Mouse (Mus musculus) thymus, adult 2 months (tissue): ENCODE data around the gene Chmp6. TPM values are rescaled to one million over a fixed set of nuclear protein-coding genes. Genes with fewer than 3 reads are reported as not detected.

Source experiments
- DNase-seq: peaks from one replicate; pipeline ENCODE4 v3.0.0; 2021
- H3K27ac ChIP-seq: fragments of 200-500 bp; 2 replicates; pipeline ENCODE4 v1.5.1; 2012; ENCODE audit warnings: low read length, control low read depth; ENCODE audit not compliant: control insufficient read depth, insufficient read depth
- H3K27me3 ChIP-seq: fragments of 200-500 bp; 2 replicates; pipeline ENCODE4 v1.6.1; 2012; ENCODE audit warnings: mild to moderate bottlenecking, low read length, moderate library complexity, mixed read lengths; ENCODE audit not compliant: control insufficient read depth, insufficient read depth
- H3K36me3 ChIP-seq: fragments of 200-500 bp; 2 replicates; pipeline ENCODE4 v1.6.1; 2012; ENCODE audit warnings: mild to moderate bottlenecking, low read length, moderate library complexity; ENCODE audit not compliant: control insufficient read depth, insufficient read depth
- H3K4me1 ChIP-seq: fragments of 200-500 bp; replicated peaks from 2 replicates; pipeline ENCODE4 v1.6.1; 2012; ENCODE audit warnings: low read length; ENCODE audit not compliant: control insufficient read depth, insufficient read depth
- H3K4me3 ChIP-seq: fragments of 200-500 bp; 2 replicates; pipeline ENCODE4 v1.5.1; 2012; ENCODE audit warnings: mild to moderate bottlenecking, low read length, control low read depth, moderate library complexity; ENCODE audit not compliant: control insufficient read depth, insufficient read depth
- CTCF ChIP-seq: fragments of 200-500 bp; IDR thresholded peaks from 2 replicates; pipeline ENCODE4 v1.5.1; 2012; ENCODE audit warnings: mild to moderate bottlenecking, control low read depth, low read length, moderate library complexity, borderline replicate concordance; ENCODE audit not compliant: control insufficient read depth, poor library complexity, insufficient read depth; ENCODE audit errors: extremely low read depth
- POLR2A ChIP-seq: fragments of 200-500 bp; IDR thresholded peaks from 2 replicates; pipeline ENCODE4 v1.6.1; 2012; ENCODE audit warnings: mild to moderate bottlenecking, low read length, control low read depth, moderate library complexity; ENCODE audit not compliant: control insufficient read depth, poor library complexity, insufficient read depth; ENCODE audit errors: extremely low read depth
- WGBS: fragments of 180-500 bp; shearing (Covaris S2); methylation state at CpG from one replicate; pipeline ENCODE4 v1.1.7; 2018; 5-methylcytosine and 5-hydroxymethylcytosine counted together
- polyA plus RNA-seq: library from polyadenylated mRNA; depleted of rRNA; stranded (reverse); fragments of >200 nt; gene quantifications from 2 replicates; pipeline ENCODE4 v1.2.3, GENCODE M21; 2012

Gene Chmp6
- polyA plus RNA-seq, 1 experiment: 59.2 TPM

DNA sequence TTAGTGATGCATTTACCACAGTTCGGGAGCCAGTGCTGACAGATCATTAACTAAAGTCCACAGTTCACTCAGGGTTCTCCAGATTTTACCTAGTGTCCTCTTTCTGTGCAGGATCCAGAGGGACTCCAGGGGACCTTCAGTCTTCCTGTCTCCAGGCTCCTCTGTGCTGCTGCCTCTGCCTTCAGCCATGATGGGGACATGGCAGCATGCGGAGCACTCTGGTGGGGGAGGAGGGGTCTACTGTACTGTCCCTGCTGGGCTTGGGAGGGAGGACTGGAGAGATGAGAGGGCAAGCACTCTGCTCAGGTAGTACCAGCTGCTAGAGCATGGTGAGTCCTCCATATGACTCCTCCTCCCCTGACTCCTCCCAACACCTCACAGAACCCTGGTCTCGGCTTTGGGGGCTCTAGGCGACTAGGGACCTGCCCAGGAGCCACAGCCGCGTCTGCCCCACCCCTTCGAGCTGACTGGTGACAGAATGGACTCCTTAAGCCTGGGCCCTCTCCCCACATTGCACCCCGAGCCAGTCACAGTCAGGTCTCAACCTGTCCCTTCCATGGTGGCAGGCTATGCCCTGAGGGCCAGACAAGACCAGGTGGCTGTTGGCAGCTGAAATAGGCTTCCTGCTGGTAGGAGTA is 26.0 kb downstream of the Chmp6 start:
- Histone ChIP-seq H3K4me1 (peaks cover 52% of the 10 kb centered on the region), H3K36me3 (no peaks in the 10 kb centered on the region), H3K4me3 (no peak overlapping the region), H3K27me3 (no peaks in the 10 kb centered on the region), H3K27ac (no peak overlapping the region)
- DNase-seq: no peak
- no peak for TF ChIP-seq CTCF
- TF ChIP-seq POLR2A: no peak
- WGBS: 59% methylated on average over 8 of the region's 8 CpGs

DNA sequence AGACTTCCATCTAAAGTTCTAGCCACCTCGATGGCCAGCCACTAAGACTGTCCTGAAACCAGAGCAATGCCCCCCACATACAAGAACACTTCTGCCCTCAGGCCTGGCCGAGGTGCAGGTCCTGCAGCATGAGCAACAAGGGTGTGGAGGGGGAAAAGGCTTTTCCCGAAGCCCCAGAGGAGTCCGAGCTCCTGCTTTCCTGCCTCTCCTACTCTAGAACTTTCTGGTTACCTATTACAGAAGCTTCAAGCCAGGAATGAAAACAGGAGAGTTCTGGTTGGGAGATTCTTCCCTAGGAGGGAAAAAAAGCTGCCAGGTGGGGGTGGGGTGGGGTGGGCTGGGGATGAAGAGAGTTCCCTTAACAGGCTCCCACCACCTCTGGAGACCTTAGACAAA is 26.5 kb downstream of the Chmp6 start:
- DNase-seq: no peak
- WGBS: 81% methylated on average over 4 of the region's 4 CpGs
- Histone ChIP-seq H3K27me3 (no peaks in the 10 kb centered on the region), H3K27ac (no peak overlapping the region), H3K36me3 (no peaks in the 10 kb centered on the region), H3K4me3 (no peak overlapping the region), H3K4me1 (peaks cover 51% of the 10 kb centered on the region)
- TF ChIP-seq POLR2A: no peak
- TF ChIP-seq CTCF: no peak

DNA sequence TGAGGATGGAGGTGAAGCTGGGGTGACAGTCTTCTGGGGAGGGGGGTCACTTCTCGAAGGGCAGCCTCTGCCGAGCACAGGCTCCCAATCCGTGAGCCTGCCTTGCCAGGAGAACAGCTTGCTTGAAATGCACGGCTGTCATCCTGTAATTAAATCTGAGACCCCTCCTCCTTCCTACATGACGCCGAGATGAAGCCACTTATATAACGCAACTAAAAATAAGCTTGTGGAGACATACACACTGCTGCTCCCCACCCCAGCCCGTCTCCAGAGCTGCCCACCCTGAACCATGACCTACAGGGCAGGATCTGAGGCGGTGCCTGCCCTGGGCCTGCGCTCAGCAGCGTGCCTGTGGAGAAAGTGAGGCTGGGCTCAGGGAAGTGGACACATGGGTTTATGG is 26.9 kb downstream of the Chmp6 start:
- TF ChIP-seq POLR2A (no peak), CTCF (no peak)
- DNase-seq: no peak
- 94% methylated on average over 11 of the region's 11 CpGs for WGBS
- no peak overlapping the region for H3K27ac ChIP-seq
- H3K27me3 ChIP-seq: no peaks in the 10 kb centered on the region
- H3K4me1 ChIP-seq: peaks cover 50% of the 10 kb centered on the region
- no peak overlapping the region for H3K4me3 ChIP-seq
- no peaks in the 10 kb centered on the region for H3K36me3 ChIP-seq

DNA sequence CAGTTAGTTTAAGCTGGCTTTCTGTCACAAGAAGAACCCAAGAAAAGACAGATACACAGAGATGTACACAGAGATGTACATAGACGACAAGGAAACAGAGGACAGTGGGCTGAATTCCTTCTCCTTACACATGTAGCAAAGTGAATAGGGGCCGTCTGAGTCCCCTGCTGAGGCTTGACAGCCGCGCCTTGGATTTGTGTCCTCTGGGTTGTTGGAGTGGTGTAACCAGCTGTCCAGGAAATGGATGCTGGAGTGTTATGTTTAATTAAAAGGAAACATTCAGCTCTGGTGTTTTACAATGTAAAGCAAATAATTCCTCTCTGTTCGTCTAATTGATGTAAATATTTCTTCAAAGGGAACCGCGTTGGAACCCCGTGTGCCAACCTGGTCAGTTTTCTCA is 28.6 kb downstream of the Chmp6 start:
- H3K4me3 ChIP-seq: peak overlapping the region; percentile 65
- H3K27me3 ChIP-seq: no peaks in the 10 kb centered on the region
- H3K36me3 ChIP-seq: no peaks in the 10 kb centered on the region
- H3K27ac ChIP-seq: no peak overlapping the region
- DNase-seq: no peak
- 23% methylated on average over 8 of the region's 8 CpGs for WGBS
- TF ChIP-seq CTCF (no peak), POLR2A (no peak)
- H3K4me1 ChIP-seq: peaks cover 50% of the 10 kb centered on the region

DNA sequence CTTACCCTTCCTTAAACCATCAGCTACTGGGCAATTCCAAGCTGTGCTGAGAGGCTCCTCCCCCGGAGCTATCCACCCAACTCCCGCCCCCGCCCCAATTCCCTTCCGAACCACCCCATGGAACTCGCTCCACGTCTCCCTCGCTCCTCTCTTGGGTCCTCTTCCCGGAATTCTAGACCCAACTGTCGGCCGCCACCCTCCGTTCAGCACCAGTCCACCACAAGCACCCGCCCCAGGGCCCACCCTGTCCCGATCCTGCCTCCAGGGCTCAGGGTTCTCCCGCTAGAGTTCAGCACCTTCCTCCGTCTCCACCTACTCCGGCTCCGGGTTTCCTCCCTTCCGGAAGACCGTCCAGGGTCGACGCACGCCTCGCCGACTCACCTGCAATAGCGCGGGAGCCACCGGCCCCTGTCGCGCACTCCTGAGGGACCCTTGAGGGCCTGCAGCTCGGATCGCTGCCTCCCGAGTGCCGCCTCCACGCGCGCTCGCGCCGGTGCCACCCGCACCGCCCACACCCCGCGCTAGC is 29.0 kb downstream of the Chmp6 start:
- WGBS: under 1% methylated on average over 43 of the region's 43 CpGs
- H3K27me3 ChIP-seq: no peaks in the 10 kb centered on the region
- TF ChIP-seq POLR2A (no peak), CTCF (no peak)
- peaks cover 50% of the 10 kb centered on the region for H3K4me1 ChIP-seq
- no peak for DNase-seq
- no peaks in the 10 kb centered on the region for H3K36me3 ChIP-seq
- peak overlapping the region; percentile 65 for H3K4me3 ChIP-seq
- no peak overlapping the region for H3K27ac ChIP-seq

DNA sequence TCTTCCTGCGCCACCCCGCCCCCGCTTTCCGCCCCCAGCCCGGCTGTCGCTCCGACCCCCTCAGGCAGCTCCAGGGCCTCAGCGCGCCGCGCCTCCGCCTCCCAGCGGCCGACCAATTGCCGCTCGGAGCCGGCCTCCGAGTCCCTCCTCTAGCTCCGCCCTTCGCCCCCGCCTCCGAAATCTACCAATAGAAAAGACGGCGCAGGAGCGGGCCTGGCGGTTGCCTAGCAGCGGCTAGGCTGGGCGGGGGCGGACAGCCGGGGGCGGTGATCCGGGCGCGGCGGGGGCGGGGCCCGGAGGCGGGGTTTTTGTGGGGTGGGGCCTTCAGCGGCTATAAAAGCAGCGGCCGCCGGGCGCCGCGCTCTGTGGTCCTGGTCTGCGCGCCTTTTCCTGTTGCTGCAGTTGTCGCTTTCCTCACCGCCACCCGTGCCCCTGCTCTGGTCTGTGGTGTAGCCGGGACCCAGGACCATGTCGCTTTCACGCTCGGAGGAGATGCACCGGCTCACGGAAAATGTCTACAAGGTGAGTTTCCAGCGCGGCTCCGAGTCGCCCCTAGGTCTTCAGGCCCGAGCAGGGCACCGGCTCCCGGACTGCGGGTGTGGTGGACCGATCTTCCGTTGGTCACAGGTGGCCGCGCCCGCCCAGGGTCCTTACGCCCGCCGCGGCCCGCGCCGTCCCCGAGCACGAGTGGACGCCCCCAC is 29.6 kb downstream of the Chmp6 start, which contains the start of gene Baiap2:
Gene Baiap2, plus strand, starts transcription at position 37 of the 701 bp plus-strand sequence.
- Histone ChIP-seq H3K4me1 (peaks cover 45% of the 10 kb centered on the region), H3K27me3 (no peaks in the 10 kb centered on the region), H3K36me3 (no peaks in the 10 kb centered on the region), H3K27ac (no peak within 1 kb of the TSS), H3K4me3 (peak within 1 kb of the TSS; percentile 68)
- under 1% methylated on average over 78 of the region's 79 CpGs for WGBS
- DNase-seq: peak; percentile 99
- peak; percentile 98 for TF ChIP-seq POLR2A
- TF ChIP-seq CTCF: no peak
